Mouse (Mus musculus): ENCODE results near the gene Dnajc24. TPM values are rescaled to one million over a fixed set of nuclear protein-coding genes. Genes with fewer than 3 reads are reported as not detected.

The Dnajc24 gene
- polyA plus RNA-seq, 1 experiment from 2014 or later = 37.0 TPM

GRCm38 (mm10) chr2:105963447-105963846 is 39.9 kb downstream of the Dnajc24 start:
- Histone ChIP-seq H3K4me2 (no peak overlapping the region), H3K4me1 (no peaks in the 10 kb centered on the region), H3K27me3 (replicated peaks) (no peaks in the 10 kb centered on the region), H3K9me3 (no peaks in the 10 kb centered on the region), H3K9ac (no peak overlapping the region), H3K27ac (no peak overlapping the region), H3K36me3 (no peaks in the 10 kb centered on the region), H3K4me3 (replicated peaks) (no peak overlapping the region)
- ATAC-seq (ENCODE audit: insufficient read depth, low FRiP score, low read depth) = no peak
- 79% methylated on average over 1 of the region's 1 CpGs for WGBS

- Histone ChIP-seq H3K27me3 (replicated peaks) (no peaks in the 10 kb centered on the region), H3K9ac (no peak overlapping the region), H3K4me2 (no peak overlapping the region), H3K4me1 (no peaks in the 10 kb centered on the region), H3K27ac (no peak overlapping the region), H3K36me3 (no peaks in the 10 kb centered on the region), H3K4me3 (replicated peaks) (no peak overlapping the region), H3K9me3 (no peaks in the 10 kb centered on the region)
- WGBS = 73% methylated on average over 4 of the region's 4 CpGs
- no peak for ATAC-seq (ENCODE audit: insufficient read depth, low FRiP score, low read depth)
Measured at GRCm38 (mm10) chr2:105953862-105954261, 49.5 kb downstream of the Dnajc24 start.

GRCm38 (mm10) chr2:105951350-105951940 is 51.9 kb downstream of the Dnajc24 start:
- Histone ChIP-seq H3K27ac (no peak overlapping the region), H3K9ac (no peak overlapping the region), H3K9me3 (no peaks in the 10 kb centered on the region), H3K4me1 (no peaks in the 10 kb centered on the region), H3K4me3 (replicated peaks) (no peak overlapping the region), H3K36me3 (no peaks in the 10 kb centered on the region), H3K4me2 (no peak overlapping the region), H3K27me3 (replicated peaks) (no peaks in the 10 kb centered on the region)
- WGBS = 50% methylated on average over 1 of the region's 1 CpGs
- ATAC-seq (ENCODE audit: insufficient read depth, low FRiP score, low read depth) = no peak

- no peaks in the 10 kb centered on the region for H3K4me1 ChIP-seq
- WGBS = 88% methylated on average over 2 of the region's 2 CpGs
- no peak overlapping the region for H3K27ac ChIP-seq
- H3K9ac ChIP-seq = no peak overlapping the region
- no peak for ATAC-seq (ENCODE audit: insufficient read depth, low FRiP score, low read depth)
- H3K27me3 ChIP-seq (replicated peaks) = no peaks in the 10 kb centered on the region
- H3K9me3 ChIP-seq = no peaks in the 10 kb centered on the region
- H3K36me3 ChIP-seq = no peaks in the 10 kb centered on the region
- H3K4me3 ChIP-seq (replicated peaks) = no peak overlapping the region
- no peak overlapping the region for H3K4me2 ChIP-seq
Measured at GRCm38 (mm10) chr2:105950131-105950530, 53.2 kb downstream of the Dnajc24 start.

GRCm38 (mm10) chr2:105917623-105918346 is 85.6 kb downstream of the Dnajc24 start:
- no peak for ATAC-seq (ENCODE audit: insufficient read depth, low FRiP score, low read depth)
- Histone ChIP-seq H3K36me3 (no peaks in the 10 kb centered on the region), H3K27me3 (replicated peaks) (no peaks in the 10 kb centered on the region), H3K4me1 (no peaks in the 10 kb centered on the region), H3K4me3 (replicated peaks) (no peak overlapping the region), H3K4me2 (no peak overlapping the region), H3K9ac (no peak overlapping the region), H3K9me3 (no peaks in the 10 kb centered on the region), H3K27ac (no peak overlapping the region)
- 76% methylated on average over 5 of the region's 5 CpGs for WGBS

Small RNA genes lying within 50 kb of the gene (microRNA-seq; reads per million reads assigned to microRNA genes)
- gene Gm22002 = not detected

Other genes starting within 250 kb of the Dnajc24 start
- 37.3 and 39.4 TPM in 2 replicates for gene Elp4, start 99.0 kb downstream of the Dnajc24 start, polyA plus RNA-seq (2015; fragmentation: Nextera tagmentation; extraction: Ambion mirVana)
- 124 and 126 TPM in 2 replicates for gene Immp1l, start 98.9 kb downstream of the Dnajc24 start, polyA plus RNA-seq (2015; fragmentation: Nextera tagmentation; extraction: Ambion mirVana)

Measured in stomach, embryonic 15.5 days (tissue).